Mouse (Mus musculus) splenic B cell, adult 2 months (primary cell): ENCODE data around the gene Prcp.
"Not testable (repeated sequence)": the region's sequence is repeated elsewhere in the genome, so short reads cannot be mapped to it uniquely, and the experiment has no call there.

Experiments
- DNase-seq: peaks from one replicate; pipeline ENCODE4 v3.0.0-alpha.2; 2011; ENCODE audit warnings: low read depth, low spot score
- H3K27me3 ChIP-seq: 2 replicates; pipeline ENCODE4 v1.6.1; 2012; ENCODE audit warnings: mild to moderate bottlenecking, low read length, moderate library complexity, mixed read lengths; ENCODE audit not compliant: control insufficient read depth, poor library complexity, insufficient read depth, severe bottlenecking
- H3K36me3 ChIP-seq: 2 replicates; pipeline ENCODE4 v1.6.1; 2012; ENCODE audit warnings: mild to moderate bottlenecking, low read length, moderate library complexity, mixed read lengths; ENCODE audit not compliant: control insufficient read depth, poor library complexity, insufficient read depth, severe bottlenecking

Gene Prcp

GRCm38 (mm10) chr7:92878575-92879285 is 4.5 kb downstream of the Prcp start:
- H3K36me3 ChIP-seq = no peaks in the 10 kb centered on the region
- DNase-seq = peak; percentile 88

GRCm38 (mm10) chr7:92883850-92884716 is 9.8 kb downstream of the Prcp start:
- DNase-seq = no peak
- peaks cover 6% of the 10 kb centered on the region; the same call in 1 of the 2 replicates for H3K36me3 ChIP-seq
- no peaks in the 10 kb centered on the region for H3K27me3 ChIP-seq

More at GRCm38 (mm10) chr7:92878575-92879285, 4.5 kb downstream of the Prcp start:
- no peaks in the 10 kb centered on the region for H3K27me3 ChIP-seq

- DNase-seq = no peak
- H3K36me3 ChIP-seq = peaks cover 7% of the 10 kb centered on the region; the same call in 1 of the 2 replicates
- H3K27me3 ChIP-seq = no peaks in the 10 kb centered on the region
Observed at GRCm38 (mm10) chr7:92884998-92885660, 10.9 kb downstream of the Prcp start.

GRCm38 (mm10) chr7:92886801-92887200 is 12.5 kb downstream of the Prcp start:
- DNase-seq = no peak
- peaks cover 7% of the 10 kb centered on the region; the same call in 1 of the 2 replicates for H3K36me3 ChIP-seq

GRCm38 (mm10) chr7:92887230-92887629 is 13.0 kb downstream of the Prcp start:
- Histone ChIP-seq H3K27me3 (no peaks in the 10 kb centered on the region), H3K36me3 (peaks cover 7% of the 10 kb centered on the region; the same call in 1 of the 2 replicates)
- no peak for DNase-seq

More at GRCm38 (mm10) chr7:92886801-92887200, 12.5 kb downstream of the Prcp start:
- no peaks in the 10 kb centered on the region for H3K27me3 ChIP-seq

GRCm38 (mm10) chr7:92890211-92890610 is 15.9 kb downstream of the Prcp start:
- no peak for DNase-seq
- H3K36me3 ChIP-seq = peaks cover 7% of the 10 kb centered on the region; the same call in 1 of the 2 replicates
- no peaks in the 10 kb centered on the region for H3K27me3 ChIP-seq

- H3K27me3 ChIP-seq = no peaks in the 10 kb centered on the region
- peaks cover 7% of the 10 kb centered on the region; the same call in 1 of the 2 replicates for H3K36me3 ChIP-seq
- no peak for DNase-seq
Observed at GRCm38 (mm10) chr7:92890618-92891230, 16.5 kb downstream of the Prcp start.

GRCm38 (mm10) chr7:92893478-92893877 is 19.2 kb downstream of the Prcp start:
- DNase-seq = peak; percentile 58
- 0 out of 2 replicates have a peak, but pooled peaks cover 1% of the 10 kb centered on the region for H3K36me3 ChIP-seq
- H3K27me3 ChIP-seq = no peaks in the 10 kb centered on the region

GRCm38 (mm10) chr7:92896036-92896435 is 21.8 kb downstream of the Prcp start:
- Histone ChIP-seq H3K36me3 (no peaks in the 10 kb centered on the region), H3K27me3 (no peaks in the 10 kb centered on the region)
- no peak for DNase-seq

GRCm38 (mm10) chr7:92897021-92897420 is 22.8 kb downstream of the Prcp start:
- DNase-seq = peak; percentile 19
- H3K27me3 ChIP-seq = no peaks in the 10 kb centered on the region

GRCm38 (mm10) chr7:92903360-92904038 is 29.2 kb downstream of the Prcp start:
- Histone ChIP-seq H3K27me3 (no peaks in the 10 kb centered on the region), H3K36me3 (no peaks in the 10 kb centered on the region)
- DNase-seq = peak; percentile 89

More at GRCm38 (mm10) chr7:92897021-92897420, 22.8 kb downstream of the Prcp start:
- no peaks in the 10 kb centered on the region for H3K36me3 ChIP-seq

GRCm38 (mm10) chr7:92904285-92904684 is 30.0 kb downstream of the Prcp start:
- H3K36me3 ChIP-seq, DNase-seq, H3K27me3 ChIP-seq: not testable (repeated sequence)

GRCm38 (mm10) chr7:92920172-92920856 is 46.0 kb downstream of the Prcp start:
- peak; percentile 23 for DNase-seq
- Histone ChIP-seq H3K36me3 (peaks cover 12% of the 10 kb centered on the region), H3K27me3 (no peaks in the 10 kb centered on the region)
